Mouse (Mus musculus) granulocyte monocyte progenitor cell, adult 5-6 weeks (primary cell): Measurements from ENCODE around the gene Zfp689. TPM values are rescaled to one million over a fixed set of nuclear protein-coding genes. Genes with fewer than 3 reads are reported as not detected.
"Not testable (repeated sequence)": the region's sequence is repeated elsewhere in the genome, so short reads cannot be mapped to it uniquely, and the experiment has no call there.

Source experiments
- ATAC-seq: replicated peaks from 2 replicates; pipeline ENCODE4 v1.8.0; 2016; ENCODE audit warnings: mild to moderate bottlenecking, moderate TSS enrichment, inconsistent platforms; ENCODE audit not compliant: poor library complexity, severe bottlenecking
- total RNA-seq, 2 experiments: library from RNA; stranded (forward) in 1 of 2; stranded (reverse) in 1 of 2; fragments of 200-712, 200-1000 nt in 1 of 2; fragments of >200 nt in 1 of 2; fragmentation: Nextera tagmentation in 1 of 2; gene quantifications; 2 replicates each; pipeline ENCODE4 v1.2.3; 2014 to 2017

Gene Zfp689
- total RNA-seq, 2 experiments from 2014 or later = 3.6 to 3.9 TPM

DNA sequence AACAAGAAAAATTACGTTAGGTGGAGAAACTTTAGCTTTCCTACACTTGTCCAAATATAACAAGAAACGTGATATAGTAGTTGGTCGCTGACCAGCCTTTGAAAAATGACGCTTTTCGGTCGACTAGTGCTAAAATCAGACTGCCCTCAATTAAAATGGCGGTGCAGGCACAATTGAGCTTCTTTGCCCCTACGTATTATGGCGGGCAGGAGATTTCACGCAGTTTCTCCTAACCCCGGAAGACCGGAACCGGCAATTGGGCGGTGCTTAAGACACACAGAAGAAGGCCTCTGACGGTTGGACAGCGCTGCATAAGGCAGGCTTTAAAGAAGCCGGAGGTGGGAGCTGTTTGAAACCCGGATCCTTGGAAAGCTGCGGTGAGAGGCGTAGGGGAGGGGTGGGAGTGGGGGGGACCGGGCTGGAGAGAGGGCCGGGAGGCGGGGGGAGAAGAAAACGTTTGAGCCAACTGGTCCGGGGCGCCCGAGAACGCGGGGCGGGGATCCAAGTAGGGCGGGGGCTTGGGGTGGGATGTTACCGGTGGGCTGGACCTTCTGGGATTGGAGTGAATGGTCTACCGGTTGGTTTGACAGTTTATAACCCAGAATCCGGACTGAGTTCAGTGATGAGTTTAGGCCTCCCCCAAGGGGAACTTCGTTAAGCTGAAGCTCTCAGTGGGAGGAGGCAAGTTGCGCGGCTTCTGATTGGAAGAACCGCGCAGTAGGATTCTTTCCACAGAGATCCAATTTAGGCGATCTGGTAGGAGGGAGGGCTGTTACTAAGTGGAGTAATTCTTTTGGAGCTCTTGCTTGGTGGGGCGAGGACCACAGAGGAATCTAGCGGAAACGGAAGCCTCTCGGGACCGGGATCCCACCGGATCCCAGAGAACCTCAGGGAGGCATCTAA lies 22.0 kb upstream of the Zfp689 start:
- peak; percentile 75 for ATAC-seq

DNA sequence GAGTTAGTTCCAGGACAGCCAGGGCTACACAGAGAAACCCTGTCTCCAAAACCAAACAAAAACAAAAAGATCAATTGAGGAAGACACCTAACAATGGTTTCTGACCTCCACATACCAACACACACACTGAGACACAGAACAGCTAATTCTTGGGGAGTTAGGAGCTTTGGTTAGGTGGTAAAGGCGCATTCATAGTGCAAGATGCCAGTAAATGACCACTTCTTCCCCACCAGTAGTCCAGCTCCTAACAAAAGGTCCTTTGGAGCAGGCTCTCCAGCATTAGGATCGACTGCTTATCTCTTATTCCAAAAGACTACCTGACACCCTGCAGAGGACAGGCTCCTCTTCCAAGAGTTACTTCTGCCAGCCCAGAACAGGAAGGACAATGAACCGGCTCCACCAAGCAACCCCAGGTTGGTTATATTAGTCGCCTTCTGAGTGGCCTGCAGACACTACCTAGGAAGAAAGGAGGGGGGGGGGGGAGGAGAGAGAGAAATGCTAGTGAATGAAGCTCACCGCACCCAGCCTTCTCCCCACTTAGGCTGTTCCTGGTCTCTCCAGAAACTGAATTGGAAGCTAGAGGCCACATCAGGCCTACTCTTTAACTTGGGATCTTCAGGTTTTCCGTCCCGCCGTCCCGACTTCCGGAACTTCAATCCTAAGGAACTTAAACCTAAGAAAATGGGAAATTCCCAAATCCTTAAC lies 21.2 kb upstream of the Zfp689 start:
- peak; percentile 6 for ATAC-seq

DNA sequence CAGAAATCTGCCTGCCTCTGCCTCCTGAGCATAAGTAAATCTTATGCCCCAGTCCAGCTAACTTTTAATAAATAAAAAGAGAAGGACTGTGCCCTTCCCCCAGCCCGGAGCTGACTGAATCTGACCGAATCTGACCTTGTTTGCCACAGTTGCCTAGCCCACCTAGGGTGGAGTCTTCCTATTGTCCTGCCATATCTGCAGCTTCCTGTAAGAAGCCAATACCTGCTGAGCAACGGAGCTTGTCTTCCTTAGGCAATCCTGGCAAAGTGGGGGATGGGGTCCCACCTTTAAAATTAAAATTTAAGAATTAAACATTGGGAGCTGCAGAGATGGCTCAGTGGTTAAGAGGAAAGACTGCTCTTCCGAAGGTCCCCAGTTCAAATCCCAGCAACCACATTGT lies 17.6 kb upstream of the Zfp689 start:
- no peak for ATAC-seq

DNA sequence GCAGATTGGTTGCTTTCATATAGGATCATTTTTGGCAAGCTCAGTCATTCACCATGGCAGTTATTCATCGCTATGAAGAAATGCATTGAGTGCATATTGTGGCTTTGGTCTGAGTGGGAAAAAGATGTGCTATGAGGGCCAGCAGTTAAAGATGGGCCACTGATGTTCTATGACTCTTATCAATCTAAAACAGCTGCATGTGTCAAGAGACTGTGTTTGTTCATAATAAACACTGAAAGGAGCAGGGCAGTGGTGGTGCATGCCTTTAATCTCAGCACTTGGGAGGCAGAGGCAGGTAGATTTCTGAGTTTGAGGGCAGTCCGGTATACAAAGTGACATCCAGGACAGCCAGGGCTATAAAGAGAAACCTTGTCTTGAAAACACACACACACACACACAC lies 16.7 kb upstream of the Zfp689 start:
- ATAC-seq = not testable (repeated sequence)

DNA sequence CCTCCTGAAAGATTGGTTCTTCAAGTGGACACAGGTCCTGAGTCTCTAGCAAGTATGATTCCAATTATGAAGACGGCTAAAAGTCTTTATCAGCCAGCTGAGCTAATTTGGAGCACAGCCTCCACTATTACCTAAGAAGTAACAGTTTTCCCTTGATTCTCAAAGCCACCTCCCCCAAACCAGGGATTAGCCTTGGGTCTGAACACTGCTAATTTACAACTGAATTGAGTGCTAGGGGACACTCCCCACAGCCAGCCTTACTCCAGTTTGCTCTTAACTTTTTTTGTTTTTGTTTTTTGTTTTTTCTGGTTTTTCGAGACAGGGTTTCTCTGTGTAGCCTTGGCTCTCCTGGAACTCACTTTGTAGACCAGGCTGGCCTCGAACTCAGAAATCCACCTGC lies 16.2 kb upstream of the Zfp689 start:
- no peak for ATAC-seq

DNA sequence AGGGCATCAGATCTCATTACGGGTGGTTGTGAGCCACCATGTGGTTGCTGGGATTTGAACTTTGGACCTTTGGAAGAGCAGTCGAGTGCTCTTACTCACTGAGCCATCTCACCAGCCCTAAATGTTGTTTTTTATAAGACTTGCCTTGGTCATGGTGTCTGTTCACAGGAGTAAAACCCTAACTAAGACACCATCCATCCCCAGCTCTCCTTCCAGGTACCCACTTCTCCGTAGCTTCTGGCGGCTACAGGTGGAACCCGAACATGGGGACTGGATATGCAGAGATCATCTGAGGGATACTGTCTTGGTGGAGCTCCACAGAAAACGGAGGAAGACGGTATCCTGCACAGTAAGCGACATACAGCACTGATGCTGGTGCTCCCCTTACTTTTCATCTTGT lies 10.4 kb upstream of the Zfp689 start, which contains the start of gene Prr14:
Prr14 (plus strand) TSS at position 301 of the 400 bp plus-strand sequence.
- not testable (repeated sequence) for ATAC-seq

DNA sequence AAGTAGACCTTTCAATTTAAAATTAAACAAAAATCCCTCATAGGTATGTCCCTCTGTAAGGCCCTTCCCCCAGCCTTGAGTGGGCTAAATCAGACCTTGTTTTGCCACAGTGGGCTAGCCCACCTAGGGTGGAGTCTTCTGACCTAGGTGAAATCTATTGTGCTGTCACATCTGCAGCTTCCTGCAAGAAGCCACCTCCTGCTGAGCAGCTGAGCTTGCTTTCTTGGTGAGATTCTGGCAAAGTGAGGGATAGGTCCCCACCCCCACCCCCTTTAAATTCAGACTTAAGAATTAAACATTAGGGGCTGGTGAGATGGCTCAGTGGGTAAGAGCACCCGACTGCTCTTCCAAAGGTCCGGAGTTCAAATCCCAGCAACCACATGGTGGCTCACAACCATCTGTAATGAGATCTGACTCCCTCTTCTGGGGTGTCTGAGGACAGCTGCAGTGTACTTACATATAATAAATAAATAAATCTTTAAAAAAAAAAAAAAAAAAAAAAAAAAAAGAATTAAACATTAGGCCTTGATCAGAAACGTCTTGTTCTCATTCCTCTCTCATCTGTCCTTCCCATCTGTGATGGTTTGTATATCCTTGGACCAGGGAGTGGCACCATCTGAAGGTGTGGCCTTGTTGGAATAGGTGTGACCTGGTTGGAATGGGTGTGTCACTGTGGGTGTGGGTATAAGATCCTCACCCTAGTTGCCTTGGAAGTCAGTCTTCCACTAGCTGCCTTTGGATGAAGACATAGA lies 9.6 kb upstream of the Zfp689 start:
- not testable (repeated sequence) for ATAC-seq

DNA sequence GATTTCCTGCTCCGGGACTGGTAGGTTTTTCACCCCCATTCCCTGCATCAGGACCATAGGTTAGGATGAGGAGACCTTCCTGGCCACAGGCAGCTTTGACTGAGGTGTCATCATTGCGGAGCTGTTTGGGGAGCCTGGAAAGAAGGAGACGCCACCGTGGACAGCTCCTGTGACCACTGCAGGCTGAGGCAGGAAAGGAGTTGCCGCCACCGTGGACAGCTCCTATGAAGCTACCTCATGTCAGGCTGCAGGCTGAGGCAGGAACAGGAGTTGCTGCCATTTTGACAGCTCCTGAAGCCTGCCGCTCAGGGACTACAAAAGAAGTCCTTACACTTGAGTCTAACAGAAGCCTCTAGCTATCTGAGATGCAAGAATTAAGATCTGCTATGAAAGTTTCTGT lies 5.9 kb upstream of the Zfp689 start:
- ATAC-seq = no peak

DNA sequence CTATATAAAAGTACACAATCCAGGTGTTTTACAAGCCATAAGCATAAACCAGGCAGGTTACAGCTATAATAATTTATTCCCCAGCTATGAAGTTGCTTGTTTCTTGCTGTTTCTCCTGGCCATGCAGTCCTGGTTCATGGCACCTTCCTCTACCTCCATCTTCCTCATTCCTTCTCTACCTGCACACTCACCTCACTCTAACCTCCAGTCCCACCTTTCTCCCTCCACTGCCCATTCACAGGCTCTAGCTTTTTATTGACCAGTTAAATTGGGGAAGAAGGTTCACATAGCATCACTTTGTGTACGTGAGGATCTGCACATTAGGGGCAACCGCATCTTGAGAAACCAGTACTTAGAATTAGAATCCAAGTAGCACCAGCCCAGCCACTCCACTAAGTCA lies 4.1 kb upstream of the Zfp689 start:
- no peak for ATAC-seq

DNA sequence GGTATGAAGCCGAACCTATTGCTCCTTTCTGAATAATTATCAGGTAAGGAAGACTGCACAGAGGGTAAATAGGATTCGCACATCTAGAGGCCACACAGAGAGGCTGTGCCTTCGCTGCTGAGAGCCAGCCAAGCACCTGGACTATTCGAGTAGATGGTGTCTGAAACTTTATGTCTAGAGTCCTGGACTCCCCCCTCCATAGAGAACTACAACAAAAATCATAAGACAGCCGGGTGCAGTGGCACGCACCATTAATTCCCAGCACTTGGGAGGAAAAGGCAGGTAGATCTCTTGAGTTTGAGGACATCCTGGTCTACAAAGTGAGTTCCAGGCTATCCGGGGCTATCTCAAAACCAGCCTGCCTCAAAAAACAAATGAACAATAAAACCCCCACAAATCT lies 1.0 kb upstream of the Zfp689 start:
- ATAC-seq = no peak

DNA sequence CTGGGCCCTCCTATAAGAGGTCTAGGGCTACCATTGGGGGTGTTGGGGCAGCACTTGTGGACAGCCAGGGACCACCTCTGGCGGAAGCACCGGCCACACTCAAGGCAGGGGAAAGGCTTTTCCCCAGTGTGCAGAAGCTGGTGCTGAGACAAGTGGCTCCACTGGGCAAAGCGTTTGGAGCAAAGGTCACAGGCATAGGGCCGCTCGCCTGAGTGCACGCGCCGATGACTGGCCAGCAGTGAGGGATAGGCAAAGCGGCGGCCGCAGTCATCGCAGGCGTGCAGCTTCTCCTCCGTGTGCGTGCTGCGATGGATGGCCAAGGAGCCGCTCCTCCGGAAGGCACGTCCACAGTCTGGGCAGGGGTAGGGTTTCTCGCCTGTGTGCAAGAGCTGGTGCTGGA lies 5.0 kb downstream of the Zfp689 start:
- no peak for ATAC-seq

DNA sequence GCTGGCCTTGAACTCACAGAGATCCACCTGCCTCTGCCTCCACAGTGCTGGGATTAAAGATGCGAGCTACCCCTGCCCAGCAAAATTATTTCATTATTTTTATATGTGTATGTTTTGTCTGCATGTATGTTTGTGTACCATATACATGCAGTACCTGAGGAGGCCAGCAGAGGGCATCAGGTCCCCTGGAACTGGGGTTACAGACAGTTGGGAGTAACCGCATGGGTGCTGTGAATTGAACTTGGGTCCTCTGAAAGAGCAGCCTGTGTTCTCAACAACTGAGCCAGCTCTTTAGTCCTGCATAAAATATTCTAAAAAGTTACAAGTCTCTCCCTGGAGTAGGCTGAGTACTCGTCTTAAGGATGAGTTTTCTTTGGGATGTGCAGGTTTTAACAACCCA lies 11.2 kb downstream of the Zfp689 start:
- 0 out of 2 replicates have a peak, but pooled peaks have one; percentile 27 for ATAC-seq

DNA sequence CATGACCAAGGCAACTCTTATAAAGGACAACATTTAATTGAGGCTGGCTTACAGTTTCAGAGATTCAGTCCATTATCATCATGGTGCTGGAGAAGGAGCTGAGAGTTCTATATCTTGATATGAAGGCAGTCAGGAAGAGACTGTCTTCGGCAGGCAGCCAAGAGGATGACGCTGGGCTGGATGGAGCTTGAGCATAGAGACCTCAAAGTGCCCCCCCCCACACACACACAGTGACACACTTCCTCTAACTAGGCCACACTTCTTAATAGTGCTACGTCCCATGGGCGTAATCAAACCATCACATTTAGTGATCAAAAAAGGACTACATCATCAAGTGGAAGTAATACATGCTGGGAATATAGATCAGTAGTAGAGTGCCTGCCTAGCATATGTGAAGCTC lies 13.8 kb downstream of the Zfp689 start:
- ATAC-seq = no peak

DNA sequence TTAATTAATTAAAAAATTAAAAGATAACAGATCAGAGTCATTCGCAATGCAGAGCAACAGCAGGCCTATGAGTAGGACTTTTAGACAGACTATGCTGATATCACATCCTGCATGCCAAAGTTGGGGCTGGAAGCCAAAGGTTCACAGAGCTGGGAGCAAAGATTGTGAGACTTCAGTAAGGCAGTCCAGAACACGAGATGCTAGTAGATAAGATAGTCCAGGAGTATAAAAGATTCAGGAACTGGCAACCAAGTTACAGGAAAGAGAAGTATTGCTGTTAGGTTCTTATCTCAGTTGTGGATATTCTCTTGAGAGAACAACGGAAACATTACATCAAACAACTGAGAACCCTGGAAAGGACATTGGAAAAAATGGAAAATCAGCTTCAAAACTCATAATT lies 22.6 kb downstream of the Zfp689 start:
- no peak for ATAC-seq

DNA sequence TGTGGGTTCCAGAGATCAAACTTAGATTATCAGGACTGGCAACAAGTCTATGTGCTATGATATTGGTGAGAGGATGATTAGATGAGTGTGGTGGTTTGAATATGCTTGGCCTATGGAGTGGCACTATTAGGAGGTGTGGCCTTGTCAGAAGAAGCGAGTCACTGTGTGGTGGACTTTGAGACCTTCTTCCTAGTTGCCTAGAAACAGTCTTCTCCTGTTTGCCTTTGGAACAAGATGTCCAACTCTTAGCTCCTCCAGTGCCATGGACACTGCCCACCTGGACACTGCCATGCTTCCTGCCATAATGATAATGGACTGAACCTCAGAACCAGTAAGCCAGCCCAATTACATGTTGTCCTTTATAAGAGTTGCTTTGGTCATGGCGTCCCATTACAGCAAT lies 23.0 kb downstream of the Zfp689 start:
- no peak for ATAC-seq

DNA sequence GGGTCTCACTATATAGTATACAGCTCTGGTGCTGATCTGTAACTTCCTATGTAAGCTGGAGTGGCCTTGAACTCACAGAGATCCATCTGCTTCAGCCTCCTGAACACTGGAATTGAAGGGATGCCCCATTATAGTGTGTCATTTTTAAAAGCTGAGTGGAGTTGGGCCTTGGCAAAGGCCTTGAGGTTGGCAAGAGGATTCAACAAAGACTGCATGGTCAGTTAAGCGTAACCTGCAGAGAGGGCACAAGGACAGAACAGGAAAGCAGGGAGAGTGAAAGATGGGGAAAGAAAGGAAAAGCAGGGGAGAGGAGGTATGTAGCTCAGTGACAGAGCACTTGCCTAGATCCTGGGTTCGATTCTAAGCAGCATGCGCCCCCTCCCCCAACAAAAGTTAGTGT lies 23.7 kb downstream of the Zfp689 start:
- ATAC-seq = no peak

DNA sequence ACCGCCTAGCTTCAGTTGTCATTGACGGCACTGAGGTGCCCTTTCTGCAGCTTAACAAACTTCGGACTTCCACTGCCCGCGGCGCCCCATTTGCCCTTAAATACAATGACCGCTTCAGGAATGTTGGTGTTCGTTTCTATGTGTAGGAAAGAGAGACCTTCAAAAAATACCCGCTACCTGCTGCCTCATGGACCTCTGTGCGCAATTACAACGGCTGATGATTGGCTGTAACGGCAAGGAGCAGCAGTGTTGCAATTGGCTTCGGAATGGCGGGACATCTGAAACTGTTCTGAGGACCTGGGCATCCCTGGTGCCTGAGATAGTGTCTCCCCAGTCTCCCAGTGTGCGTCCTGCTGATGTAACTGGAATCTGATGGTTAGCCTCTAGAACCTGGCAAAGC lies 26.7 kb downstream of the Zfp689 start:
- peak; percentile 56 for ATAC-seq

DNA sequence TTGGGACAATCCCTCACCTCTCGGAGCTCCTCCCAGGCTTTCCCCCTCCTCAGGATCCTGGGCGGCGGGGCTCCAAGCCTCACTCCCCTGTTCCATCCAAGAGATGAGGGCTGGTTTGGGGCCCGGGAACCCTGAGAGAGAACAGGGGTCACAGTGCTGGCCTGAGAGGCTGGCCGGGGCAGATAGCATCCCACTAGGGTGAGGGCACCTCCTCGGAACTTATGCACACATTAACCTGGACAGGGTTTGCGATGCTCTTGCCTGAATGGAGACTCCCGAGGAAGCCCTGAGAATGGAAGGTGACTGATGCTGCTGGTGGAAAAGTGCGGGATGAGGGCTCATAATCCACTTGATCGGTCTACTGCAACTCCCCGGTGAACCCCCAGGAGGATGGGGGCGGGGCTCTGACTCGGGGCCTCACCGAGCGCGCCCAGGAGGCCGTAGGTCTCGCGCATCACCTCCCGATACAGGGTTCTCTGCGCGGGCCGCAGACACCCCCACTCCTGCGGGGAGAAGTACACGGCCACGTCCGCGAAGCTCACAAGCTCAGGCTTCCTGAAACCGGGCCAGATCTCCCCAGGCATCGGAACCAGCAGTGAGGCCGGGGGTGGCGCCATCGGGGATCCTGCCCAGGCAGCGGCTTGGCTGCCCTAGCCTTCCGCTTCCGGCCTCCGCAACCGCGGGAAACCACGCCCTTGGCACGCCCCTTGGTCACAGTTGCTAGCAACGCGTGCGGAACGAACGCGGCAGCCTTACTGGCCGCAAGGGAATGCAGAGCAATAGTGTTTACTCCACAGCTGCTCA lies 27.4 kb downstream of the Zfp689 start, which contains the start of gene Zfp688:
Zfp688 (minus strand) TSS at position 681 of the 804 bp plus-strand sequence.
- ATAC-seq = peak; percentile 97

DNA sequence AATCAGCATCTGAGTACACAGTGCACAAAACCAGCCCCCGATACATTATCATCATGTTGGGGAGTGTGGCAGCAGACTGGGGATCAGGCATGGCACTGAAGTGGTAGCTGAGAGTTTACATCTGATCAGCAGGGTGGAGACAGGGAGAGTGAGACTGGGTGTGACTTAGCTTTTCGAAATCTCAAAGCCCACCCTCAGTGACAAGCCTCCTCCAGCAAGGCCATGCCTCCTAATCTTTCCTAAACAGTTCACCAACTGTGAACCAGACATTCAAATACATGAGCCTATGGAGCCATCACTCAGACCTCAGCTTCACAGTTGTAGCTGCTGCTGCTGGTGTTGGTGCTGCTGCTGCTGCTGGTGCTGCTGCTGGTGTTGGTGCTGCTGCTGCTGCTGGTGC lies 37.5 kb downstream of the Zfp689 start:
- ATAC-seq = no peak
